Mouse (Mus musculus): ENCODE measurements around the gene Tbata. TPM values are rescaled to one million over a fixed set of nuclear protein-coding genes. Genes with fewer than 3 reads are reported as not detected.
A peak's percentile ranks its signal among the peaks of the same experiment; 100 is the strongest.

Tbata gene
- polyA plus RNA-seq, 2 experiments, result not detected

- H3K27me3 ChIP-seq (ENCODE audit: control insufficient read depth, insufficient read depth, low read length), result no peaks in the 10 kb centered on the region
- no peaks in the 10 kb centered on the region for H3K9me3 ChIP-seq (ENCODE audit: control insufficient read depth, low read length)
- no peak overlapping the region for H3K4me2 ChIP-seq (ENCODE audit: low read depth)
- TF ChIP-seq EP300 (IDR thresholded peaks at IDR 0.05; ENCODE audit: low read depth) (no peak), CTCF (IDR thresholded peaks at IDR 0.05; ENCODE audit: low read depth) (no peak)
- no peak for DNase-seq (ENCODE audit: low read depth in 3 of 3, low spot score in 3 of 3)
- H3K4me3 ChIP-seq (ENCODE audit: insufficient read depth in 1 of 2, low read depth in 2 of 2, low read length in 2 of 2), result no peak overlapping the region
- no peak for ATAC-seq (ENCODE audit: insufficient read depth)
- H3K9ac ChIP-seq (replicated peaks), result no peak overlapping the region
- H3K36me3 ChIP-seq (replicated peaks; ENCODE audit: control insufficient read depth, insufficient read depth, low read depth), result no peaks in the 10 kb centered on the region
- no peaks in the 10 kb centered on the region for H3K4me1 ChIP-seq (replicated peaks; ENCODE audit: control insufficient read depth in 2 of 2, insufficient read depth in 2 of 2, low read length in 1 of 2)
- no peak overlapping the region for H3K27ac ChIP-seq
- 29% methylated on average over 3 of the region's 3 CpGs for WGBS (ENCODE audit: insufficient replicate concordance)
These were observed 32.2 kb downstream of the Tbata start for GRCm38 (mm10) chr10:61203930-61204329.

- 51% methylated on average over 9 of the region's 9 CpGs for WGBS (ENCODE audit: insufficient replicate concordance)
- no peaks in the 10 kb centered on the region for H3K27me3 ChIP-seq (ENCODE audit: control insufficient read depth, insufficient read depth, low read length)
These were observed 36.4 kb downstream of the Tbata start for GRCm38 (mm10) chr10:61208114-61208684.

DNA sequence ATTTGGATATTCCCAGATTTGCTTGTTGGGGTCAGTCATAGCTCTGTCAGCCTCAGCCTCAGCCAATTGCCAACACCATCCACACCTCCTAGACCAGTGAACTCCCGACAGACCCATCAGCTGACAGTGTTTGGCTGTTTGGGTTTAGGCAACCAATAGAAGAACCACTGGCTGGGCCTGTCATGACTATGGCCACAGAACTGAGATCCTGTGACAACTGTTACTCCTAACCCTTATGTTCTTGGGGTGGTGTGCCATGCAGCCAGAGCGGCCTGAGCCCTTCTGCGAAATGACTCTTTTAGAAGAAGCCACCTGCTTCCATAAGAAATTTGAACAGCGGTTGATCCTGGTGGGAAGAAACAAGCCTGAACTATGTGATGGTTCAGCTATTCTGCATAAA is 39.4 kb downstream of the Tbata start:
- Histone ChIP-seq H3K9ac (replicated peaks) (no peak overlapping the region), H3K4me3 (ENCODE audit: insufficient read depth in 1 of 2, low read depth in 2 of 2, low read length in 2 of 2) (no peak overlapping the region), H3K4me1 (replicated peaks; ENCODE audit: control insufficient read depth in 2 of 2, insufficient read depth in 2 of 2, low read length in 1 of 2) (no peaks in the 10 kb centered on the region), H3K4me2 (ENCODE audit: low read depth) (no peak overlapping the region), H3K27me3 (ENCODE audit: control insufficient read depth, insufficient read depth, low read length) (no peaks in the 10 kb centered on the region), H3K27ac (no peak overlapping the region), H3K9me3 (ENCODE audit: control insufficient read depth, low read length) (no peaks in the 10 kb centered on the region), H3K36me3 (replicated peaks; ENCODE audit: control insufficient read depth, insufficient read depth, low read depth) (no peaks in the 10 kb centered on the region)
- WGBS (ENCODE audit: insufficient replicate concordance), result 63% methylated on average over 4 of the region's 4 CpGs
- ATAC-seq (ENCODE audit: insufficient read depth), result no peak
- no peak for DNase-seq (ENCODE audit: low read depth in 3 of 3, low spot score in 3 of 3)
- TF ChIP-seq CTCF (IDR thresholded peaks at IDR 0.05; ENCODE audit: low read depth), result no peak
- no peak for TF ChIP-seq EP300 (IDR thresholded peaks at IDR 0.05; ENCODE audit: low read depth)

More at GRCm38 (mm10) chr10:61208114-61208684, 36.4 kb downstream of the Tbata start:
- DNase-seq (ENCODE audit: low read depth in 3 of 3, low spot score in 3 of 3), result no peak
- Histone ChIP-seq H3K9ac (replicated peaks) (no peak overlapping the region), H3K9me3 (ENCODE audit: control insufficient read depth, low read length) (no peaks in the 10 kb centered on the region), H3K4me3 (ENCODE audit: insufficient read depth in 1 of 2, low read depth in 2 of 2, low read length in 2 of 2) (no peak overlapping the region), H3K36me3 (replicated peaks; ENCODE audit: control insufficient read depth, insufficient read depth, low read depth) (no peaks in the 10 kb centered on the region), H3K4me1 (replicated peaks; ENCODE audit: control insufficient read depth in 2 of 2, insufficient read depth in 2 of 2, low read length in 1 of 2) (no peaks in the 10 kb centered on the region), H3K4me2 (ENCODE audit: low read depth) (no peak overlapping the region), H3K27ac (no peak overlapping the region)
- no peak for ATAC-seq (ENCODE audit: insufficient read depth)
- no peak for TF ChIP-seq CTCF (IDR thresholded peaks at IDR 0.05; ENCODE audit: low read depth)
- TF ChIP-seq EP300 (IDR thresholded peaks at IDR 0.05; ENCODE audit: low read depth), result no peak

DNA sequence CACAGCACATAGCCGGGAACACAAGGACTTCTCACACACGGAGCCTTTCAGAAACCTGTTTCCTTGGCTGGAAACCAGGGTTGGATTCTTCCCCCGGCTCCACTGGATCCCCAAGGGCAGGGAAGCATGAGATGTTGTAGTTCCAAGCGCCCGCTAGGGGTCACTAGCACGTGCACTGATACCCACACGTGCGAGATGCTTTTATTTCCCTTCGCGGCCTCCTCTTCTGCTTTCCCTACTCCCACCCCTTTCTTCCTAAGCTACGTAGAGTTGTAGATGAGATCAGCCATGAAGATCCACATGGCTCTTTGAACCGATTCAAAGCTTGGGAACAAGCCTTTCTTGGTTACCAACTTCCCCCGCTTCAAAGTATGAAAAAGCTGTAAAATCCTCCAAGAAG is 40.0 kb downstream of the Tbata start:
- H3K36me3 ChIP-seq (replicated peaks; ENCODE audit: control insufficient read depth, insufficient read depth, low read depth), result no peaks in the 10 kb centered on the region
- WGBS (ENCODE audit: insufficient replicate concordance), result 9% methylated on average over 13 of the region's 13 CpGs
- ATAC-seq (ENCODE audit: insufficient read depth), result no peak
- no peak overlapping the region for H3K4me3 ChIP-seq (ENCODE audit: insufficient read depth in 1 of 2, low read depth in 2 of 2, low read length in 2 of 2)
- TF ChIP-seq EP300 (IDR thresholded peaks at IDR 0.05; ENCODE audit: low read depth) (no peak), CTCF (IDR thresholded peaks at IDR 0.05; ENCODE audit: low read depth) (peak; percentile 76)
- no peaks in the 10 kb centered on the region for H3K4me1 ChIP-seq (replicated peaks; ENCODE audit: control insufficient read depth in 2 of 2, insufficient read depth in 2 of 2, low read length in 1 of 2)
- no peak overlapping the region for H3K9ac ChIP-seq (replicated peaks)
- H3K9me3 ChIP-seq (ENCODE audit: control insufficient read depth, low read length), result no peaks in the 10 kb centered on the region
- no peak overlapping the region for H3K27ac ChIP-seq
- H3K27me3 ChIP-seq (ENCODE audit: control insufficient read depth, insufficient read depth, low read length), result no peaks in the 10 kb centered on the region
- no peak for DNase-seq (ENCODE audit: low read depth in 3 of 3, low spot score in 3 of 3)
- H3K4me2 ChIP-seq (ENCODE audit: low read depth), result no peak overlapping the region

GRCm38 (mm10) chr10:61212817-61213216 is 41.1 kb downstream of the Tbata start:
- no peak for ATAC-seq (ENCODE audit: insufficient read depth)
- H3K4me1 ChIP-seq (replicated peaks; ENCODE audit: control insufficient read depth in 2 of 2, insufficient read depth in 2 of 2, low read length in 1 of 2), result no peaks in the 10 kb centered on the region
- H3K27me3 ChIP-seq (ENCODE audit: control insufficient read depth, insufficient read depth, low read length), result no peaks in the 10 kb centered on the region
- no peak for DNase-seq (ENCODE audit: low read depth in 3 of 3, low spot score in 3 of 3)
- no peak overlapping the region for H3K27ac ChIP-seq
- H3K4me2 ChIP-seq (ENCODE audit: low read depth), result no peak overlapping the region
- H3K36me3 ChIP-seq (replicated peaks; ENCODE audit: control insufficient read depth, insufficient read depth, low read depth), result no peaks in the 10 kb centered on the region
- 7% methylated on average over 11 of the region's 11 CpGs for WGBS (ENCODE audit: insufficient replicate concordance)
- no peak for TF ChIP-seq EP300 (IDR thresholded peaks at IDR 0.05; ENCODE audit: low read depth)
- no peak overlapping the region for H3K9ac ChIP-seq (replicated peaks)
- H3K9me3 ChIP-seq (ENCODE audit: control insufficient read depth, low read length), result no peaks in the 10 kb centered on the region
- no peak overlapping the region for H3K4me3 ChIP-seq (ENCODE audit: insufficient read depth in 1 of 2, low read depth in 2 of 2, low read length in 2 of 2)

Data from liver, embryonic 14.5 days (tissue).